Mouse (Mus musculus) embryo, embryonic 11.5 days (tissue): ENCODE results near the gene Grhpr.
"Not testable (repeated sequence)": the region's sequence is repeated elsewhere in the genome, so short reads cannot be mapped to it uniquely, and the experiment has no call there.

Source experiments
- DNase-seq: peaks from one replicate; pipeline ENCODE4 v3.0.0-alpha.2; 2012; ENCODE audit warnings: low read depth, low spot score

The Grhpr gene

GRCm38 (mm10) chr4:44974331-44974730 is 6.9 kb upstream of the Grhpr start:
- DNase-seq, result no peak

GRCm38 (mm10) chr4:44976026-44976615 is 5.1 kb upstream of the Grhpr start:
- no peak for DNase-seq

- no peak for DNase-seq
Measured at GRCm38 (mm10) chr4:44976921-44977710, 4.1 kb upstream of the Grhpr start.

GRCm38 (mm10) chr4:44978175-44978574 is 3.0 kb upstream of the Grhpr start:
- no peak for DNase-seq

GRCm38 (mm10) chr4:44979794-44980338 is 1.3 kb upstream of the Grhpr start:
- DNase-seq, result no peak

GRCm38 (mm10) chr4:44981974-44982287 is 736 bp downstream of the Grhpr start:
- no peak for DNase-seq

GRCm38 (mm10) chr4:44982440-44983130 is 1.4 kb downstream of the Grhpr start:
- no peak for DNase-seq

- DNase-seq, result no peak
Measured at GRCm38 (mm10) chr4:44983131-44983740, 2.0 kb downstream of the Grhpr start.

- no peak for DNase-seq
Measured at GRCm38 (mm10) chr4:44990560-44990959, 9.4 kb downstream of the Grhpr start.

GRCm38 (mm10) chr4:44992330-44992729 is 11.1 kb downstream of the Grhpr start:
- not testable (repeated sequence) for DNase-seq

GRCm38 (mm10) chr4:44993179-44993578 is 12.0 kb downstream of the Grhpr start:
- not testable (repeated sequence) for DNase-seq

GRCm38 (mm10) chr4:44993847-44994246 is 12.7 kb downstream of the Grhpr start:
- no peak for DNase-seq

- DNase-seq, result no peak
Measured at GRCm38 (mm10) chr4:44994776-44995175, 13.6 kb downstream of the Grhpr start.

GRCm38 (mm10) chr4:44998071-44998470 is 16.9 kb downstream of the Grhpr start:
- DNase-seq, result no peak

- DNase-seq, result no peak
Measured at GRCm38 (mm10) chr4:45000001-45000400, 18.8 kb downstream of the Grhpr start.

GRCm38 (mm10) chr4:45005452-45005851 is 24.3 kb downstream of the Grhpr start:
- DNase-seq, result no peak

- DNase-seq, result no peak
Measured at GRCm38 (mm10) chr4:45010806-45011415, 29.7 kb downstream of the Grhpr start.

GRCm38 (mm10) chr4:45011581-45012104 is 30.4 kb downstream of the Grhpr start:
- DNase-seq, result peak; percentile 47

GRCm38 (mm10) chr4:45012105-45012975 is 31.1 kb downstream of the Grhpr start, which contains the start of gene Zbtb5:
Zbtb5 (minus strand) TSS chr4:45012412.
- peak; percentile 99 for DNase-seq

- no peak for DNase-seq
Measured at GRCm38 (mm10) chr4:45013031-45013431, 31.8 kb downstream of the Grhpr start.
